Comparison of ENCODE assay signal across 24 mouse cellular contexts in genomic region chr14:18261203-18261602, GRCm38 (mm10). TPM values are rescaled to one million over a fixed set of nuclear protein-coding genes. Genes with fewer than 3 reads are reported as not detected.
DNase-seq lines count a peak whose midpoint lies in the region; ATAC-seq and TF ChIP-seq lines count a peak whose summit lies in the region.
"Had no signal": no experiment of that assay in that cellular context is flagged by ENCODE, and none has a peak within 500 bp of the region (broad histone marks: within the 10 kb centered on the region; RNA-seq: fewer than 3 reads in every experiment).

No protein-coding gene starts in this region.

- peak; percentile 30 for TF ChIP-seq CTCF in heart, adult 2 months (IDR thresholded peaks at IDR 0.05)
- peak; percentile 14; the same call in 1 of the 2 replicates for TF ChIP-seq CTCF in lung, postnatal 0 days (IDR thresholded peaks at IDR 0.05)
- TF ChIP-seq CTCF in stomach, postnatal 0 days (IDR thresholded peaks at IDR 0.05; ENCODE audit: low read depth): 0 out of 2 replicates have a peak, but pooled peaks have one; percentile 6

- H3K36me3 ChIP-seq in heart, adult 2 months (ENCODE audit: control insufficient read depth, insufficient read depth, low read length): no peaks in the 10 kb centered on the region
- H3K36me3 ChIP-seq in lung, postnatal 0 days (ENCODE audit: insufficient read depth, low read length): no peaks in the 10 kb centered on the region
- no peaks in the 10 kb centered on the region for H3K36me3 ChIP-seq in stomach, postnatal 0 days (ENCODE audit: control insufficient read depth, insufficient read depth, low read length)
- H3K36me3 ChIP-seq: heart, embryonic 15.5 days had no signal

- no peaks in the 10 kb centered on the region for H3K9me3 ChIP-seq in lung, postnatal 0 days (ENCODE audit: low read length)
- H3K9me3 ChIP-seq in stomach, postnatal 0 days (ENCODE audit: control insufficient read depth, low read length): no peaks in the 10 kb centered on the region
- H3K9me3 ChIP-seq: forebrain, embryonic 13.5 days; heart, embryonic 15.5 days; intestine, embryonic 15.5 days had no signal

- no peak for TF ChIP-seq EP300 in heart, adult 2 months (IDR thresholded peaks at IDR 0.05; ENCODE audit: insufficient read depth, low read depth, low read length)
- TF ChIP-seq EP300 in lung, postnatal 0 days (IDR thresholded peaks at IDR 0.05): no peak
- TF ChIP-seq EP300 in stomach, postnatal 0 days (optimal IDR thresholded peaks at IDR 0.05): no peak

- no peak for TF ChIP-seq POLR2A in heart, adult 2 months (IDR thresholded peaks at IDR 0.05; ENCODE audit: insufficient read depth, low read depth, low read length)

- no peak for ATAC-seq in lung, postnatal 0 days
- no peak for ATAC-seq in stomach, postnatal 0 days (ENCODE audit: low FRiP score, low TSS enrichment)
- no peak for ATAC-seq in CD4-positive, CD25-positive, alpha-beta regulatory T cell, adult 4 months
- ATAC-seq: forebrain, embryonic 13.5 days; forebrain, postnatal 0 days; hindbrain, postnatal 0 days; intestine, embryonic 15.5 days had no signal

- no peak overlapping the region for H3K4me3 ChIP-seq in heart, adult 2 months
- H3K4me3 ChIP-seq in lung, postnatal 0 days (ENCODE audit: low read depth, low read length): no peak overlapping the region
- no peak overlapping the region for H3K4me3 ChIP-seq in stomach, postnatal 0 days (ENCODE audit: low read depth, low read length)
- H3K4me3 ChIP-seq: embryonic facial prominence, embryonic 13.5 days; forebrain, embryonic 13.5 days; heart, embryonic 15.5 days; hindbrain, embryonic 13.5 days; intestine, embryonic 15.5 days had no signal

- H3K9ac ChIP-seq in heart, adult 2 months (ENCODE audit: low read depth, low read length): no peak overlapping the region
- H3K9ac ChIP-seq in lung, postnatal 0 days (replicated peaks; ENCODE audit: low read depth): no peak overlapping the region
- no peak overlapping the region for H3K9ac ChIP-seq in stomach, postnatal 0 days (ENCODE audit: low read length)
- H3K9ac ChIP-seq: embryonic facial prominence, embryonic 13.5 days; forebrain, embryonic 13.5 days; forebrain, postnatal 0 days; heart, embryonic 15.5 days; hindbrain, embryonic 13.5 days; intestine, embryonic 15.5 days had no signal

- H3K4me1 ChIP-seq in heart, adult 2 months (ENCODE audit: control insufficient read depth, insufficient read depth, low read length): no peaks in the 10 kb centered on the region
- H3K4me1 ChIP-seq in lung, postnatal 0 days (ENCODE audit: insufficient read depth, low read depth, low read length): no peaks in the 10 kb centered on the region
- H3K4me1 ChIP-seq in stomach, postnatal 0 days (replicated peaks; ENCODE audit: control insufficient read depth, insufficient read depth): no peaks in the 10 kb centered on the region
- H3K4me1 ChIP-seq: embryonic facial prominence, embryonic 13.5 days; intestine, embryonic 15.5 days had no signal

- DNase-seq in heart, adult 2 months: no peak
- no peak for DNase-seq in heart, adult 9 months (ENCODE audit: low spot score in 2 of 2)
- no peak for DNase-seq in lung, postnatal 0 days (ENCODE audit: low spot score)
- DNase-seq in lung, postnatal 14 days: no peak
- DNase-seq in R1 (ENCODE audit: low read depth, low spot score): peak; percentile 54
- DNase-seq in stomach, postnatal 0 days (ENCODE audit: low spot score): no peak
- DNase-seq in ovary, postnatal 36 days (ENCODE audit: low spot score): no peak
- DNase-seq: adrenal gland, adult 2 months; adrenal gland, postnatal 25 days; cerebellum, adult 18-20 months; cerebellum, adult 9-11 months; cerebellum, postnatal 36 days; forebrain, postnatal 0 days; gastrocnemius, postnatal 36 days; heart, adult 11 months; heart, postnatal 14 days had no signal

- WGBS in heart, adult 2 months: 84% methylated on average over 3 of the region's 3 CpGs
- 83% methylated on average over 3 of the region's 3 CpGs for WGBS in lung, postnatal 0 days
- 80% methylated on average over 3 of the region's 3 CpGs for WGBS in stomach, postnatal 0 days

- H3K27ac ChIP-seq in heart, adult 2 months: no peak overlapping the region
- H3K27ac ChIP-seq in lung, postnatal 0 days (ENCODE audit: low read length): no peak overlapping the region
- no peak overlapping the region for H3K27ac ChIP-seq in stomach, postnatal 0 days (replicated peaks)
- H3K27ac ChIP-seq: embryonic facial prominence, embryonic 13.5 days; forebrain, embryonic 13.5 days; heart, embryonic 15.5 days; hindbrain, embryonic 13.5 days; hindbrain, postnatal 0 days; intestine, embryonic 15.5 days had no signal

- intact Hi-C loops in heart, adult 2 months (cut with DNase I): no loop called here

- no peak overlapping the region for H3K4me2 ChIP-seq in lung, postnatal 0 days (replicated peaks; ENCODE audit: low read depth, low read length)
- no peak overlapping the region for H3K4me2 ChIP-seq in stomach, postnatal 0 days (replicated peaks; ENCODE audit: low read depth)
- H3K4me2 ChIP-seq: embryonic facial prominence, embryonic 13.5 days; forebrain, embryonic 13.5 days; heart, embryonic 11.5 days; heart, embryonic 15.5 days; hindbrain, embryonic 13.5 days; intestine, embryonic 15.5 days had no signal

- H3K79me2 ChIP-seq in heart, adult 2 months (replicated peaks; ENCODE audit: control insufficient read depth, insufficient read depth, low read length): no peaks in the 10 kb centered on the region

- H3K27me3 ChIP-seq in heart, adult 2 months (ENCODE audit: control insufficient read depth, insufficient read depth, low read length): no peaks in the 10 kb centered on the region
- H3K27me3 ChIP-seq in lung, postnatal 0 days (replicated peaks; ENCODE audit: insufficient read depth, low read length): no peaks in the 10 kb centered on the region
- H3K27me3 ChIP-seq in stomach, postnatal 0 days (ENCODE audit: control insufficient read depth, insufficient read depth, low read length): no peaks in the 10 kb centered on the region
- H3K27me3 ChIP-seq: embryonic facial prominence, embryonic 13.5 days; forebrain, embryonic 13.5 days; heart, embryonic 15.5 days; hindbrain, embryonic 13.5 days; intestine, embryonic 15.5 days had no signal

RNA-seq across cellular contexts. Expression of gene Nkiras1, which starts 9.7 kb away (rescaled TPM):
- 10 to 100 TPM; 31.5 to 35.9 TPM for total RNA-seq in heart, adult 2 months (2021)
- polyA plus RNA-seq in heart, adult 2 months (2012; rRNA removed): 12.7 and 18.8 TPM in 2 replicates
- polyA plus RNA-seq in lung, postnatal 0 days (2015; fragmentation: Nextera tagmentation; extraction: Ambion mirVana): 13.5 and 13.7 TPM in 2 replicates
- polyA plus RNA-seq in stomach, postnatal 0 days (2015; fragmentation: Nextera tagmentation; extraction: Ambion mirVana): 14.2 and 15.9 TPM in 2 replicates
- polyA plus RNA-seq in CD4-positive, CD25-positive, alpha-beta regulatory T cell, adult 4 months (2017; shearing (Covaris generic)): 10 to 100 TPM; 31.7 to 35.4 TPM

RNA-seq across cellular contexts. Expression of gene Rpl15, which starts 10.0 kb away (rescaled TPM):
- 100 to 1,000 TPM; 499 to 586 TPM for total RNA-seq in heart, adult 2 months (2021)
- 160 and 269 TPM in 2 replicates for polyA plus RNA-seq in heart, adult 2 months (2012; rRNA removed)
- 266 and 282 TPM in 2 replicates for polyA plus RNA-seq in lung, postnatal 0 days (2015; fragmentation: Nextera tagmentation; extraction: Ambion mirVana)
- 372 and 389 TPM in 2 replicates for polyA plus RNA-seq in stomach, postnatal 0 days (2015; fragmentation: Nextera tagmentation; extraction: Ambion mirVana)
- polyA plus RNA-seq in CD4-positive, CD25-positive, alpha-beta regulatory T cell, adult 4 months (2017; shearing (Covaris generic)): 1,000 to 10,000 TPM in 1 of 2 experiments, 100 to 1,000 TPM in 1; 891 to 1,133 TPM

RNA-seq across cellular contexts. Expression of gene Nr1d2, which starts 22.3 kb away (rescaled TPM):
- 100 to 1,000 TPM in 1 of 2 experiments, 10 to 100 TPM in 1; 32.3 to 104 TPM for total RNA-seq in heart, adult 2 months (2021)
- 17.3 and 27.4 TPM in 2 replicates for polyA plus RNA-seq in heart, adult 2 months (2012; rRNA removed)
- polyA plus RNA-seq in lung, postnatal 0 days (2015; fragmentation: Nextera tagmentation; extraction: Ambion mirVana): 12.5 and 15.1 TPM in 2 replicates
- 11.1 and 13.0 TPM in 2 replicates for polyA plus RNA-seq in stomach, postnatal 0 days (2015; fragmentation: Nextera tagmentation; extraction: Ambion mirVana)
- 10 to 100 TPM; 10.2 to 12.8 TPM for polyA plus RNA-seq in CD4-positive, CD25-positive, alpha-beta regulatory T cell, adult 4 months (2017; shearing (Covaris generic))
